Mouse (Mus musculus): ENCODE results near the gene Erp27.

GRCm38 (mm10) chr6:136901010-136901409 lies 21.0 kb downstream of the Erp27 start:
- TF ChIP-seq CTCF (IDR thresholded peaks at IDR 0.05; ENCODE audit: borderline replicate concordance, insufficient read depth, low read length) (no peak), POLR2A (IDR thresholded peaks at IDR 0.05; ENCODE audit: low read depth, low read length) (no peak)

Data from embryonic fibroblast, embryonic 13.5 days (primary cell).